Comparison of ENCODE assay signal across 9 mouse cellular contexts in the genomic region with DNA sequence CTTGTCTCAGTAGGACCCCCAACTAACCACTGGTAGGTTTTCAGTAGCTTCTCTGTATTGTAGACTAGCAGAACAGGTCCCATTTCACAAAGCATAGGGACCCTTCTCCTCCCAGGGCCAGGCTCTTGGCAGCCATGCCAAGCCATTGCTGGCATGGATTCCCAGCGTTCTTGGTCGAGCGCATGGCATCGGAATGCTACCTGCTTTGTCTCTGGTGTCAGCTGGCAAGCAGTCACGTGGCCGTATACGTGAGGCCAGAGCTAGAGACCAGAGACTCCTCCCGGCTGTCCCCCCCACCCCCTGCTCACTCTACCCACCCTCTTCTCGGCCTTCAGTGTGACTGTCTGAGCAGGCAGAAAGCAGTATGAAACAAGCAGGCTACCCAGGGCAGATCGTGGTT. TPM values are rescaled to one million over a fixed set of nuclear protein-coding genes. Genes with fewer than 3 reads are reported as not detected.
DNase-seq lines count a peak whose midpoint lies in the region; ATAC-seq and TF ChIP-seq lines count a peak whose summit lies in the region.
"Had no signal": no experiment of that assay in that cellular context is flagged by ENCODE, and none has a peak within 500 bp of the region (broad histone marks: within the 10 kb centered on the region; RNA-seq: fewer than 3 reads in every experiment).

No protein-coding gene starts in this region.

- H3K4me1 ChIP-seq in kidney, postnatal 0 days (replicated peaks; ENCODE audit: insufficient read depth, low read length), result peaks cover 36% of the 10 kb centered on the region

- 0 out of 2 replicates have a peak overlapping the region, but pooled peaks have one; percentile 13 for H3K27ac ChIP-seq in kidney, postnatal 0 days

- H3K4me3 ChIP-seq in kidney, postnatal 0 days (replicated peaks; ENCODE audit: low read depth, low read length), result no peak overlapping the region

- 0 out of 2 replicates have a peak, but pooled peaks cover 6% of the 10 kb centered on the region for H3K36me3 ChIP-seq in kidney, postnatal 0 days (ENCODE audit: insufficient read depth, low read length)

- DNase-seq in frontal cortex, postnatal 25 days (ENCODE audit: low spot score in 2 of 2), result no peak
- peak; percentile 85 for DNase-seq in 3134 (ENCODE audit: extremely low read depth, insufficient read length, low spot score)
- peak; percentile 95 to 96 for DNase-seq in cerebellum, postnatal 10 days
- no peak for DNase-seq in kidney, postnatal 0 days (ENCODE audit: low spot score)
- peak; percentile 65 to 74 for DNase-seq in right cerebral cortex, adult 2 months (ENCODE audit: low spot score in 2 of 2)
- DNase-seq in urinary bladder, postnatal 10 days (ENCODE audit: low spot score), result no peak
- no peak for DNase-seq in urinary bladder, postnatal 4 days (ENCODE audit: low spot score in 2 of 2)

- no peak for TF ChIP-seq CTCF in kidney, postnatal 0 days (IDR thresholded peaks at IDR 0.05; ENCODE audit: low read depth)

- no peaks in the 10 kb centered on the region for H3K27me3 ChIP-seq in kidney, postnatal 0 days (ENCODE audit: insufficient read depth, low read length)
- H3K27me3 ChIP-seq: CH12.LX had no signal

- WGBS in kidney, postnatal 0 days, result 57% methylated on average over 10 of the region's 10 CpGs

- no peak overlapping the region for H3K9ac ChIP-seq in kidney, postnatal 0 days (ENCODE audit: low read depth, low read length)

- no peak overlapping the region for H3K4me2 ChIP-seq in kidney, postnatal 0 days (ENCODE audit: low read length)

- peak; percentile 1; the same call in 1 of the 2 replicates for ATAC-seq in frontal cortex, adult (ENCODE audit: low TSS enrichment)
- 0 out of 2 replicates have a peak, but pooled peaks have one; percentile 5 for ATAC-seq in kidney, postnatal 0 days (replicated peaks; ENCODE audit: low FRiP score, low read depth)

- no peaks in the 10 kb centered on the region for H3K9me3 ChIP-seq in kidney, postnatal 0 days (replicated peaks; ENCODE audit: low read length)

RNA-seq across cellular contexts. Expression of a gene that starts 56.9 kb away (rescaled TPM):
- 10.9 and 12.0 TPM in 2 replicates for polyA plus RNA-seq in kidney, postnatal 0 days (2015; fragmentation: Nextera tagmentation; extraction: Ambion mirVana)

Comparison
In these comparisons a context has a peak if more than half of its experiments do, and no peak if none do; other contexts are left out.
1. DNase-seq: peak in 3134 (single experiment), cerebellum, postnatal 10 days (2 of 2) and right cerebral cortex, adult 2 months (2 of 2); none in frontal cortex, postnatal 25 days (0 of 2), kidney, postnatal 0 days (single experiment), urinary bladder, postnatal 10 days (single experiment) and urinary bladder, postnatal 4 days (0 of 2).